Mouse (Mus musculus) stomach, postnatal 0 days (tissue): ENCODE results near the gene Mgat5b.
"Not testable (repeated sequence)": the region's sequence is repeated elsewhere in the genome, so short reads cannot be mapped to it uniquely, and the experiment has no call there.

Source experiments
- CTCF ChIP-seq: IDR thresholded peaks from 2 replicates; pipeline ENCODE4 v1.5.1; 2016; ENCODE audit warnings: antibody characterized with exemption, low read depth, mild to moderate bottlenecking, moderate library complexity
- EP300 ChIP-seq: optimal IDR thresholded peaks from 2 replicates; pipeline ENCODE3; 2016; ENCODE audit warnings: antibody characterized with exemption

GRCm38 (mm10) chr11:116902588-116902987 lies 16.1 kb upstream of the Mgat5b start:
- TF ChIP-seq CTCF, EP300: not testable (repeated sequence)
